18 mouse cellular contexts compared by ENCODE assay signal in genomic region chr5:139666496-139666895, GRCm38 (mm10).
"Had no signal": no experiment of that assay in that cellular context is flagged by ENCODE, and none has a peak within 500 bp of the region (broad histone marks: within the 10 kb centered on the region; RNA-seq: fewer than 3 reads in every experiment).

No protein-coding gene starts in this region.

- H3K4me3 ChIP-seq: layer of hippocampus, adult 2 months; limb, embryonic 10.5 days; limb, embryonic 13.5 days; liver, embryonic 13.5 days; midbrain, embryonic 12.5 days; midbrain, embryonic 15.5 days; neural tube, embryonic 13.5 days had no signal

- H3K9ac ChIP-seq: limb, embryonic 13.5 days; liver, embryonic 13.5 days; lung, embryonic 14.5 days; midbrain, embryonic 12.5 days; midbrain, embryonic 15.5 days; neural tube, embryonic 13.5 days had no signal

- H3K27ac ChIP-seq: kidney, postnatal 0 days; layer of hippocampus, adult 2 months; limb, embryonic 10.5 days; limb, embryonic 13.5 days; liver, embryonic 13.5 days; midbrain, embryonic 12.5 days; midbrain, embryonic 15.5 days; neural tube, embryonic 13.5 days had no signal

- H3K36me3 ChIP-seq: limb, embryonic 10.5 days; limb, embryonic 13.5 days; liver, embryonic 13.5 days; midbrain, embryonic 12.5 days; midbrain, embryonic 15.5 days; neural tube, embryonic 13.5 days had no signal

- DNase-seq: kidney, adult 2 months; kidney, postnatal 25 days; layer of hippocampus, adult 9-11 months; liver; liver, embryonic 13.5 days; lung, embryonic 14.5 days; lung, postnatal 36 days; thymus, adult 18-20 months; thymus, postnatal 14 days; thymus, postnatal 4 days had no signal

- H3K4me1 ChIP-seq: liver, embryonic 13.5 days had no signal

- ATAC-seq: lung, postnatal 0 days; midbrain, embryonic 15.5 days had no signal

- H3K4me2 ChIP-seq: limb, embryonic 13.5 days; liver, embryonic 13.5 days; lung, embryonic 14.5 days; midbrain, embryonic 12.5 days; midbrain, embryonic 15.5 days; neural tube, embryonic 13.5 days had no signal

- H3K9me3 ChIP-seq: limb, embryonic 10.5 days; limb, embryonic 13.5 days; liver, embryonic 13.5 days; midbrain, embryonic 12.5 days; midbrain, embryonic 15.5 days; neural tube, embryonic 13.5 days had no signal
